Mouse (Mus musculus): ENCODE measurements at regions not wholly inside any gene's neighbourhood (a gene's known extent, or its start where the extent isn't known, plus 50 kb on each side); places are given as distances from the start of the nearest gene placed in this dataset.

DNA sequence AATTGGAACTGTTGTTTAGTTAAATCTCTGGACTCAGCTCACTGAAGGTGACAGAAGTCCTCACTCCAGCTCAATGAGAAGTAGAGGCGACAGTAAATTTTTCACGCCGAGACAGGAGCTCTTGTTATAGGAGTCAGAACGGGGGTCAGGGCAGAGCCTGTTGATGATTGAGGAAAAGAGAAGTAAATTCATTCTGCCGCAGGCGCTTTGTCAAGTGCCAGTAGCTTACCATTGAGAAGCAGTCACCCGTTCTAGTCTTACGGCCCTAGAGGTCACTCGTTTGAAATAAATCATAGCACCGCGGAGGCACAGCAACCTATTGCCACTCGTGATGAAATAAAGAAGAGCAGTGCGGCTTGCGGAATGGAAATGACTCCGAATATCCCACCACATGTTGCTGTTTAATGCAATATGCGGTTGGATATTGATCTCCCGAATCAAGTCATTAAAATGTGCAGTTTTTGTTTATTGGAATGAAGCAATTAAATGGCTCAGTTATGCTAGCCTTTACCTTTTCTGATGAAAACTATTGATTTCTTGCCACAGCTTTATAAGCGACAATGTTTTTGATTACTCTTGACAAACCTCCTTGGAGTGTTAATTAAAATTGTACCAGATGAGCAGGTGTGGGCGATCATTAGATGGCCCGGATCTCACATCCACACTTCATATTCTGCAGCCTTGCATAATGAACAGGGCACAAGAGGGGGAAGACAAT lies 152.7 kb downstream of the Zfp281 start:
- in situ Hi-C loops (cut with MboI; ENCODE audit: low sequenced_read_pairs) = no loop called here

DNA sequence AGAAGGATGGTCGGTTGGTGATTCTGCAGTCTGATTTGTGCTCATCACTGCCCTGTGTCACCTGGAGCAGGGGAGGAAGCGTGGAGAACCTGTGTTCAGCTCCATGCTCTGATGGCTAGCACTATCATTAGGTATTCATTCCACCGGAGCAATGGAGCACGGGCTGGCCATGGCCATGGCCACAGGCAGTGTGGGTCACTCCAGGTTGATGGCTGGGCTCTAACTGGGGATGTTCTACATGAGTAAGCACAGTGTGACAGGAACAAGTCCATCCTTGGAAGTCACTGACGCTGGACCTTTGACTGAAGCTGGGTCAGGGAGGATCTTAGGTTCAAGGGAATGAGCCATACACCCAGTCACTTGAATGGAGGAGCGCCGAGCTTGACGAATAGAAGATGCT lies 154.7 kb downstream of the Zfp281 start:
- in situ Hi-C loops (cut with MboI; ENCODE audit: low sequenced_read_pairs) = no loop called here

DNA sequence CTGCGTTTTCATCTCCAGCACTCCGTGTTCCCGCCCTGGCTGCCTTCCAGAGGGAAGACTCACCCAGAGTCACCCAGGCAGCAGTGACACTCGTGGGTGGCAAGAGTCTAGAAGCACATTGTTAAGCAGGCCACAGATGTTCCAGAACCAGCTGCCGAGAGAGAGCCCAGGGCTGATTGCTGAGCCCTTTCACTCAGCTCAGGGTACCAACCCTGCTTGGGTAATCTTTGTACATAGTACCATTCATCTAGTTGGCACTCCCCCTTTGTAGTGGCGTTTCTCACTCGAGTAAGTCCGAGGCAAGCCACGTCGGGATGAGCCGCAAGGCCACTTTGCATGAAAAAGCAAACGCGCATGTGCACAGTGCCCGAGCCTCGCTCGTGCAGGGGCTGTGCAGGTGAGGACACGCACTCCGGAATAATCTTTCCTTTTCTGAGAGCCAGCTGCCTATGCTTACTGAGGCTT lies 156.9 kb downstream of the Zfp281 start:
- in situ Hi-C loops (cut with MboI; ENCODE audit: low sequenced_read_pairs) = no loop called here

DNA sequence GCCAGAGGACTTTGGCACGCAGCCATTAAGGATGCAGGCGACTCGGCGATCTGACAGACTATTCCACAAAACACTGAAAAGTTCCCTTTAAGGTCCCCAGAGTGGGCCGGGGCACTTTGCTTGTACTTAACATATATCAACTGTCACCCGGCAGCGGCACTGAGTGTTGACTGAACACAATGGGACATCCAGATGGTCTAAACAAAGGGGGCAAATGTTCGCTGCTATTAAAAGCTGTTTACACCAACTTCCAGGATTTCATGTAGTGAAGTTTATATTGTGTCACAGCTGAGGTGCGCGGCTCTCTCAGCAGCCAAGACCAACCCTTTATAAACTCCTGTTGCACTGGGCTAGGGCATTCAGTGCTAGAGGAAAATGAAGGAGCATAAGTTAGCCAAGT lies 157.6 kb downstream of the Zfp281 start:
- in situ Hi-C loops (cut with MboI; ENCODE audit: low sequenced_read_pairs) = no loop called here

DNA sequence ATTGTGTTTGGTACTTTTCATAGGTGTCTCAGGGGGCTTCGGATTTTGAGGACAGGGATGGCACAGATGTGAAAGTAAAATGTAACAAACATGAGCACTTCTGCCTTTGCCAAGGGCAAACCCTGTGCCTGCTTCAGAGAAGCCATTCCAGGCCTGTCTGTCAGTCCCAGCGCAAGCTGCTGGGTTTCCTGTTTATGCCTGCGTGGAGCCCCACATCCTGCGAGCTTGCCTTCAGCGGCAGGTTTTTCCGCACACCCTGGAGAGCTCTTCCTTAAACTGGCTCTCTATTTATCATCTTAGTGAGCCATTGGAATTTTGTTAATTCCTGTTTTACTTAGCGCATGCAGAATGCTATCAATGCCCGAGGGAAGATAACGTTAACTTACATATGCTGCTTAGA lies 159.5 kb downstream of the Zfp281 start:
- in situ Hi-C loops (cut with MboI; ENCODE audit: low sequenced_read_pairs) = no loop called here

DNA sequence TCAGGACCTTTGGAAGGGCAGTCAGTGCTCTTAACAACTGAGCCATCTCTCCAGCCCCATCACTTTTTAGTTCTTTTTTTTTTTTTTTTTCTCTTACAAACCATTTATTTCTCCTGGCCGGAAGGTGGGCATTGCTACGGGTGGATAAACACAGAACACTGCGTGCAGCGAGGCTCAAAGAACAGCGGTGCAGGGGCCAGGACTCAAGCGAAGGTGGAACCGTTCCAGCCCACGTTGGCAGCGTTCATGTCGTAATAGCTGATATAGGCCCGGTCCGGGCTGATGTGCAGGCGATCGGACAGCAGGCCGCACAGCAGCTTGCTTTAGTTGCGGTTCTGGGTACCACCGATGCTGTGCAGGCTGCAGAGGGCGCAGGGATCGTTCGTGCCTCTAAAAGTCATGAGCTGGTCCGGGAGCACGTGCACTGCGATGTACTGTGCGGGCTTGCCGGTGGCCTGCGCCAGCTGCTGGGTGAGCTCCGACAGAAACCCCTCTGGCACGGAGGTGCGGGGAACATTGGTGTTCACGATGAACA lies 164.3 kb downstream of the Zfp281 start:
- in situ Hi-C loops (cut with MboI; ENCODE audit: low sequenced_read_pairs) = no loop called here

DNA sequence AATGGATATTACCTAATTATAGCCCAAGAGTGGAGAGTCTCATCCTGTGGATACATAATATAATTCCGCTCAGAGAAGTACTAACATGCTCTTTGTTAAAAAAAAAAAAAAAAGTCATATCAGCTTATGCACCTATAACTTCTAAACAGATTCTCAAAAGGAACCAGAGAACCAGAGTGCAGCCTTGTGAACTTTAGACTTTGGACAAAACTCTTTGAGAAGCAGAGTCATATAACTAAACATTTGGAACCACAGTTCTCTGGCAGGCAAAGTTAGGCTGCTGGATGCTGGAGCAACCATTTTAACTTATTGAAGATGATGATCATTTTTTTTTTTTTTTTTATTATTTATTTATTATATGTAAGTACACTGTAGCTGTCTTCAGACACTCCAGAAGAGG lies 166.9 kb downstream of the Zfp281 start:
- in situ Hi-C loops (cut with MboI; ENCODE audit: low sequenced_read_pairs) = no loop called here

Data from CH12F3 (cell line).